Mouse (Mus musculus): ENCODE data around the gene 5330417C22Rik.

- TF ChIP-seq CTCF (IDR thresholded peaks at IDR 0.05; ENCODE audit: borderline replicate concordance, control insufficient read depth, extremely low read depth, insufficient read depth, low read length, poor library complexity) (no peak), POLR2A (IDR thresholded peaks at IDR 0.05; ENCODE audit: control insufficient read depth, extremely low read depth, insufficient read depth, low read length, poor library complexity) (no peak)
Measured at GRCm38 (mm10) chr3:108499826-108500225, 36.5 kb downstream of the 5330417C22Rik start.
